ENCODE assay signal across 8 mouse cellular contexts in genomic region chr4:125115710-125116089, GRCm38 (mm10). TPM values are rescaled to one million over a fixed set of nuclear protein-coding genes. Genes with fewer than 3 reads are reported as not detected.
DNase-seq lines count a peak whose midpoint lies in the region; ATAC-seq lines count a peak whose summit lies in the region.

No protein-coding gene starts in this region.

- no peaks in the 10 kb centered on the region for H3K27me3 ChIP-seq in intestine, embryonic 16.5 days (replicated peaks; ENCODE audit: control insufficient read depth, insufficient read depth, low read length)
- H3K27me3 ChIP-seq in lung, embryonic 16.5 days (ENCODE audit: control insufficient read depth, insufficient read depth, low read depth, low read length), result no peaks in the 10 kb centered on the region
- peaks cover under 1% of the 10 kb centered on the region; the same call in 1 of the 2 replicates for H3K27me3 ChIP-seq in midbrain, embryonic 11.5 days (ENCODE audit: control insufficient read depth, insufficient read depth, low read length)

- 34% methylated on average over 6 of the region's 6 CpGs for WGBS in intestine, embryonic 16.5 days
- WGBS in lung, embryonic 16.5 days, result 27% methylated on average over 6 of the region's 6 CpGs
- 46% methylated on average over 6 of the region's 6 CpGs for WGBS in midbrain, embryonic 11.5 days

- H3K36me3 ChIP-seq in intestine, embryonic 16.5 days (ENCODE audit: control insufficient read depth, insufficient read depth, low read length), result peaks cover 2% of the 10 kb centered on the region; the same call in 1 of the 2 replicates
- H3K36me3 ChIP-seq in lung, embryonic 16.5 days (ENCODE audit: control insufficient read depth, insufficient read depth, low read length), result peaks cover 6% of the 10 kb centered on the region
- H3K36me3 ChIP-seq in midbrain, embryonic 11.5 days (ENCODE audit: control insufficient read depth, insufficient read depth, low read length), result 0 out of 2 replicates have a peak, but pooled peaks cover 2% of the 10 kb centered on the region

- no peak for DNase-seq in frontal cortex, postnatal 25 days (ENCODE audit: low spot score in 2 of 2)
- peak; percentile 6 for DNase-seq in thymus, postnatal 25 days
- no peak for DNase-seq in thymus, postnatal 10 days (ENCODE audit: low spot score in 2 of 2)
- no peak for DNase-seq in midbrain, embryonic 11.5 days (ENCODE audit: low spot score, missing footprints)
- DNase-seq in testis, postnatal 10 days (ENCODE audit: low spot score), result no peak

- peak overlapping the region; percentile 39; the same call in 1 of the 2 replicates for H3K9ac ChIP-seq in intestine, embryonic 16.5 days (ENCODE audit: low read depth, low read length)
- no peak overlapping the region for H3K9ac ChIP-seq in lung, embryonic 16.5 days (ENCODE audit: low read length)
- H3K9ac ChIP-seq in midbrain, embryonic 11.5 days (ENCODE audit: low read length), result no peak overlapping the region

- H3K27ac ChIP-seq in intestine, embryonic 16.5 days (ENCODE audit: low read length), result peak overlapping the region; percentile 76
- H3K27ac ChIP-seq in lung, embryonic 16.5 days (ENCODE audit: low read length), result peak overlapping the region; percentile 69
- no peak overlapping the region for H3K27ac ChIP-seq in midbrain, embryonic 11.5 days (ENCODE audit: low read depth, low read length)

- peak; percentile 26; the same call in 1 of the 2 replicates for ATAC-seq in frontal cortex, adult (ENCODE audit: low TSS enrichment)
- peak; percentile 74 for ATAC-seq in intestine, embryonic 16.5 days
- peak; percentile 23 for ATAC-seq in lung, embryonic 16.5 days (ENCODE audit: low read depth)
- no peak for ATAC-seq in midbrain, embryonic 11.5 days (ENCODE audit: low FRiP score)

- H3K4me3 ChIP-seq in intestine, embryonic 16.5 days (ENCODE audit: low read length), result no peak overlapping the region
- H3K4me3 ChIP-seq in lung, embryonic 16.5 days (ENCODE audit: low read length), result no peak overlapping the region
- no peak overlapping the region for H3K4me3 ChIP-seq in midbrain, embryonic 11.5 days (ENCODE audit: low read depth, low read length)

- H3K9me3 ChIP-seq in intestine, embryonic 16.5 days (ENCODE audit: control insufficient read depth, low read length), result no peaks in the 10 kb centered on the region
- no peaks in the 10 kb centered on the region for H3K9me3 ChIP-seq in lung, embryonic 16.5 days (ENCODE audit: control insufficient read depth, low read length)
- H3K9me3 ChIP-seq in midbrain, embryonic 11.5 days (ENCODE audit: control insufficient read depth, low read length), result no peaks in the 10 kb centered on the region

- H3K4me1 ChIP-seq in intestine, embryonic 16.5 days (ENCODE audit: control insufficient read depth, insufficient read depth, low read length), result peaks cover 28% of the 10 kb centered on the region
- H3K4me1 ChIP-seq in lung, embryonic 16.5 days (replicated peaks; ENCODE audit: control insufficient read depth, insufficient read depth, low read length), result peaks cover 17% of the 10 kb centered on the region
- H3K4me1 ChIP-seq in midbrain, embryonic 11.5 days (ENCODE audit: control insufficient read depth, insufficient read depth, low read length), result 0 out of 2 replicates have a peak, but pooled peaks cover 3% of the 10 kb centered on the region

- H3K4me2 ChIP-seq in intestine, embryonic 16.5 days (ENCODE audit: low read depth, low read length), result no peak overlapping the region
- H3K4me2 ChIP-seq in lung, embryonic 16.5 days (ENCODE audit: low read depth, low read length), result no peak overlapping the region
- H3K4me2 ChIP-seq in midbrain, embryonic 11.5 days, result no peak overlapping the region

RNA-seq across cellular contexts. Expression of gene Zc3h12a, which starts 11.9 kb away (rescaled TPM):
- polyA plus RNA-seq in intestine, embryonic 16.5 days (2015; fragmentation: Nextera tagmentation; extraction: Ambion mirVana), result 1.4 and 1.5 TPM in 2 replicates
- polyA plus RNA-seq in lung, embryonic 16.5 days (2015; fragmentation: Nextera tagmentation; extraction: Ambion mirVana), result 0.55 and 0.58 TPM in 2 replicates
- 0.22 and 0.37 TPM in 2 replicates for polyA plus RNA-seq in midbrain, embryonic 11.5 days (2014; fragmentation: Nextera tagmentation; extraction: Ambion mirVana)

RNA-seq across cellular contexts. Expression of gene Meaf6, which starts 30.8 kb away (rescaled TPM):
- 39.3 and 40.3 TPM in 2 replicates for polyA plus RNA-seq in intestine, embryonic 16.5 days (2015; fragmentation: Nextera tagmentation; extraction: Ambion mirVana)
- 48.9 and 49.7 TPM in 2 replicates for polyA plus RNA-seq in lung, embryonic 16.5 days (2015; fragmentation: Nextera tagmentation; extraction: Ambion mirVana)
- 126 and 128 TPM in 2 replicates for polyA plus RNA-seq in midbrain, embryonic 11.5 days (2014; fragmentation: Nextera tagmentation; extraction: Ambion mirVana)

RNA-seq across cellular contexts. Expression of gene Snip1, which starts 49.2 kb away (rescaled TPM):
- 21.3 and 22.7 TPM in 2 replicates for polyA plus RNA-seq in intestine, embryonic 16.5 days (2015; fragmentation: Nextera tagmentation; extraction: Ambion mirVana)
- 24.1 and 28.8 TPM in 2 replicates for polyA plus RNA-seq in lung, embryonic 16.5 days (2015; fragmentation: Nextera tagmentation; extraction: Ambion mirVana)
- 38.0 and 41.0 TPM in 2 replicates for polyA plus RNA-seq in midbrain, embryonic 11.5 days (2014; fragmentation: Nextera tagmentation; extraction: Ambion mirVana)

RNA-seq across cellular contexts. Expression of gene Dnali1, which starts 50.2 kb away (rescaled TPM):
- not detected in 2 replicates for polyA plus RNA-seq in intestine, embryonic 16.5 days (2015; fragmentation: Nextera tagmentation; extraction: Ambion mirVana)
- polyA plus RNA-seq in lung, embryonic 16.5 days (2015; fragmentation: Nextera tagmentation; extraction: Ambion mirVana), result 4.6 and 6.6 TPM in 2 replicates
- 0.23 and 0.42 TPM in 2 replicates for polyA plus RNA-seq in midbrain, embryonic 11.5 days (2014; fragmentation: Nextera tagmentation; extraction: Ambion mirVana)
